Mouse (Mus musculus): ENCODE data around the gene Des. TPM values are rescaled to one million over a fixed set of nuclear protein-coding genes. Genes with fewer than 3 reads are reported as not detected.

Des gene
- total RNA-seq (2015) (not detected in 2 replicates), total RNA-seq (2017) (not detected in 2 replicates)

GRCm38 (mm10) chr1:75360112-75361031 is at the start of gene Des:
Gene Des, plus strand, starts transcription at chr1:75360329.
- no peak for ATAC-seq (replicated peaks; ENCODE audit: poor library complexity)

- ATAC-seq (replicated peaks; ENCODE audit: poor library complexity), result no peak
Measured at GRCm38 (mm10) chr1:75311694-75312093, 48.4 kb upstream of the Des start.

- no peak for ATAC-seq (replicated peaks; ENCODE audit: poor library complexity)
Measured at GRCm38 (mm10) chr1:75315011-75315410, 45.1 kb upstream of the Des start.

- no peak for ATAC-seq (replicated peaks; ENCODE audit: poor library complexity)
Measured at GRCm38 (mm10) chr1:75315456-75316365, 44.4 kb upstream of the Des start.

- ATAC-seq (replicated peaks; ENCODE audit: poor library complexity), result peak; percentile 27
Measured at GRCm38 (mm10) chr1:75316861-75317240, 43.3 kb upstream of the Des start.

- peak; percentile 85 for ATAC-seq (replicated peaks; ENCODE audit: poor library complexity)
Measured at GRCm38 (mm10) chr1:75317241-75318201, 42.6 kb upstream of the Des start, which contains the start of gene Dnpep. Gene Dnpep, minus strand, starts transcription at chr1:75317990.

- ATAC-seq (replicated peaks; ENCODE audit: poor library complexity), result no peak
Measured at GRCm38 (mm10) chr1:75318301-75318700, 41.8 kb upstream of the Des start.

GRCm38 (mm10) chr1:75318736-75319135 is 41.4 kb upstream of the Des start:
- no peak for ATAC-seq (replicated peaks; ENCODE audit: poor library complexity)

- ATAC-seq (replicated peaks; ENCODE audit: poor library complexity), result no peak
Measured at GRCm38 (mm10) chr1:75319166-75319565, 41.0 kb upstream of the Des start.

GRCm38 (mm10) chr1:75327461-75327860 is 32.7 kb upstream of the Des start:
- ATAC-seq (replicated peaks; ENCODE audit: poor library complexity), result no peak

- no peak for ATAC-seq (replicated peaks; ENCODE audit: poor library complexity)
Measured at GRCm38 (mm10) chr1:75331271-75331670, 28.9 kb upstream of the Des start.

- ATAC-seq (replicated peaks; ENCODE audit: poor library complexity), result peak; percentile 80
Measured at GRCm38 (mm10) chr1:75336461-75336860, 23.7 kb upstream of the Des start.

GRCm38 (mm10) chr1:75337097-75337496 is 23.0 kb upstream of the Des start:
- ATAC-seq (replicated peaks; ENCODE audit: poor library complexity), result no peak

- ATAC-seq (replicated peaks; ENCODE audit: poor library complexity), result no peak
Measured at GRCm38 (mm10) chr1:75338091-75338694, 21.9 kb upstream of the Des start.

- ATAC-seq (replicated peaks; ENCODE audit: poor library complexity), result no peak
Measured at GRCm38 (mm10) chr1:75339337-75339736, 20.8 kb upstream of the Des start.

GRCm38 (mm10) chr1:75340519-75340918 is 19.6 kb upstream of the Des start:
- ATAC-seq (replicated peaks; ENCODE audit: poor library complexity), result no peak

- peak; percentile 86 for ATAC-seq (replicated peaks; ENCODE audit: poor library complexity)
Measured at GRCm38 (mm10) chr1:75342874-75343416, 17.2 kb upstream of the Des start.

GRCm38 (mm10) chr1:75344291-75345035 is 15.7 kb upstream of the Des start:
- no peak for ATAC-seq (replicated peaks; ENCODE audit: poor library complexity)

Measured in megakaryocyte progenitor cell, adult 5-6 weeks (primary cell).